Mouse (Mus musculus): ENCODE results near the gene Slc22a23. TPM values are rescaled to one million over a fixed set of nuclear protein-coding genes. Genes with fewer than 3 reads are reported as not detected.

The Slc22a23 gene
- polyA plus RNA-seq, 1 experiment = 12.7 TPM

GRCm38 (mm10) chr13:34298061-34298460 is 46.9 kb downstream of the Slc22a23 start:
- Histone ChIP-seq H3K36me3 (ENCODE audit: control insufficient read depth, insufficient read depth, low read length) (no peaks in the 10 kb centered on the region), H3K27ac (ENCODE audit: control insufficient read depth, insufficient read depth, low read length) (no peak overlapping the region), H3K4me1 (replicated peaks; ENCODE audit: control insufficient read depth, insufficient read depth, low read length) (no peaks in the 10 kb centered on the region), H3K27me3 (ENCODE audit: control insufficient read depth, insufficient read depth, low read length) (no peaks in the 10 kb centered on the region), H3K4me3 (ENCODE audit: control insufficient read depth, insufficient read depth, low read length) (no peak overlapping the region)
- 96% methylated on average over 6 of the region's 6 CpGs for WGBS
- DNase-seq = no peak
- TF ChIP-seq POLR2A (IDR thresholded peaks at IDR 0.05; ENCODE audit: control insufficient read depth, extremely low read depth, insufficient read depth, low read length, poor library complexity) (no peak), CTCF (IDR thresholded peaks at IDR 0.05; ENCODE audit: borderline replicate concordance, control insufficient read depth, extremely low read depth, insufficient read depth, low read length, poor library complexity) (no peak)

DNA sequence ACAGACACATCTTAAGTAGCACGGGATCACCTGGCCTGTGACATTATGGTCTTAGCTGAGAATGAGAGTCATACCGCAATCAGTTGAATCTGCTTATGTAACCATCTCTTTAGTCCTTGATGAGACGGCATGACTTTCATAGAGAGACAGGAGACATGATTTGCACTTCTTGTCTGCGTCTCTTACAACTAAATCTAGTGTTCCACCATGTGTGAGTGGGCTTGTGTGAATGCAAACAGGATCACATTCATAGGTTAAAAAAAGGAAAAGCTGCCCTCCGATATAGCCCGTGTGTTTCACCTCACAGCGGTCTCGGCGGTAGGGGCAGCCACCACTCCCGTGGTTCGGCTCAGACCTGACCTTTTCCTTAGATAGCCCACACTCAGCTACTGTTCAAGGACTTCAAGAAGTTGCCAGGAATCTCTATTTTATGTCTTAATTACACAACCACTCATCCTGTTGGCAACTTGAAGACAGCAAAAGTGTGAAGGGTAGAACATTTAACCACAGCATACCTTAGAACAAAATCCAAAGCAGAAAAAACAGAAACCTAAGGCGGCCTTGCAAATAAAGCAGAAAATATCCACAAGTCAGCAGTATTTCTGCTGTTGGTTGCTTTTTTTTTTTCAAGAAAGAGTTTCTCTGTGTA is 49.1 kb downstream of the Slc22a23 start:
- TF ChIP-seq POLR2A (IDR thresholded peaks at IDR 0.05; ENCODE audit: control insufficient read depth, extremely low read depth, insufficient read depth, low read length, poor library complexity) = no peak
- no peak for TF ChIP-seq CTCF (IDR thresholded peaks at IDR 0.05; ENCODE audit: borderline replicate concordance, control insufficient read depth, extremely low read depth, insufficient read depth, low read length, poor library complexity)
- WGBS = 96% methylated on average over 12 of the region's 12 CpGs

DNA sequence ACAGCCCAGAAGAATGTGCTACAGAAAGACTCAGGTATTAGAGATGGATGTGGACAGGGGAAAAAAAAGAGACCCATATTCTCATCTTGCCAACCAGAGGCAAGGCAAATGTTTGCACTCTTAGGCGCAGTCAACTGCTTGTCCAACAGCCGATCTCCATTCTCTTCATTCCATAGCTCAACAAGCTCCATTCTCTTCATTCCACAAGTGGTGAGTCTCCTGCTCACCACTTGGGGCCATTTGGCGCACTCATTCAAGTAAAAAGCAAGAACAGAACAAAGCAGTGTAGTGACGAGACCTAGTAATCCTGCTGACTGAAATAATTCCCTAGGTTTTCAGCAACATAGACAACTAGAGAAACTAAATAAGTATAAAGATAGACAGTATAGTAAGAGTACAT is 50.8 kb downstream of the Slc22a23 start:
- H3K4me3 ChIP-seq (ENCODE audit: control insufficient read depth, insufficient read depth, low read length) = no peak overlapping the region
- DNase-seq = no peak
- no peaks in the 10 kb centered on the region for H3K27me3 ChIP-seq (ENCODE audit: control insufficient read depth, insufficient read depth, low read length)
- TF ChIP-seq CTCF (IDR thresholded peaks at IDR 0.05; ENCODE audit: borderline replicate concordance, control insufficient read depth, extremely low read depth, insufficient read depth, low read length, poor library complexity) (no peak), POLR2A (IDR thresholded peaks at IDR 0.05; ENCODE audit: control insufficient read depth, extremely low read depth, insufficient read depth, low read length, poor library complexity) (no peak)
- no peak overlapping the region for H3K27ac ChIP-seq (ENCODE audit: control insufficient read depth, insufficient read depth, low read length)
- 98% methylated on average over 4 of the region's 4 CpGs for WGBS
- no peaks in the 10 kb centered on the region for H3K36me3 ChIP-seq (ENCODE audit: control insufficient read depth, insufficient read depth, low read length)
- H3K4me1 ChIP-seq (replicated peaks; ENCODE audit: control insufficient read depth, insufficient read depth, low read length) = no peaks in the 10 kb centered on the region

More for the DNA sequence above, 49.1 kb downstream of the Slc22a23 start:
- Histone ChIP-seq H3K27ac (ENCODE audit: control insufficient read depth, insufficient read depth, low read length) (no peak overlapping the region), H3K4me3 (ENCODE audit: control insufficient read depth, insufficient read depth, low read length) (no peak overlapping the region), H3K27me3 (ENCODE audit: control insufficient read depth, insufficient read depth, low read length) (no peaks in the 10 kb centered on the region), H3K36me3 (ENCODE audit: control insufficient read depth, insufficient read depth, low read length) (no peaks in the 10 kb centered on the region), H3K4me1 (replicated peaks; ENCODE audit: control insufficient read depth, insufficient read depth, low read length) (no peaks in the 10 kb centered on the region)
- DNase-seq = no peak

- WGBS = 86% methylated on average over 2 of the region's 2 CpGs
- Histone ChIP-seq H3K36me3 (ENCODE audit: control insufficient read depth, insufficient read depth, low read length) (no peaks in the 10 kb centered on the region), H3K27me3 (ENCODE audit: control insufficient read depth, insufficient read depth, low read length) (no peaks in the 10 kb centered on the region), H3K4me1 (replicated peaks; ENCODE audit: control insufficient read depth, insufficient read depth, low read length) (no peaks in the 10 kb centered on the region), H3K27ac (ENCODE audit: control insufficient read depth, insufficient read depth, low read length) (no peak overlapping the region), H3K4me3 (ENCODE audit: control insufficient read depth, insufficient read depth, low read length) (no peak overlapping the region)
- DNase-seq = no peak
- TF ChIP-seq CTCF (IDR thresholded peaks at IDR 0.05; ENCODE audit: borderline replicate concordance, control insufficient read depth, extremely low read depth, insufficient read depth, low read length, poor library complexity) = no peak
Measured at GRCm38 (mm10) chr13:34292042-34292441, 52.9 kb downstream of the Slc22a23 start.

GRCm38 (mm10) chr13:34290346-34290745 is 54.6 kb downstream of the Slc22a23 start:
- no peak for DNase-seq
- H3K36me3 ChIP-seq (ENCODE audit: control insufficient read depth, insufficient read depth, low read length) = no peaks in the 10 kb centered on the region
- TF ChIP-seq CTCF (IDR thresholded peaks at IDR 0.05; ENCODE audit: borderline replicate concordance, control insufficient read depth, extremely low read depth, insufficient read depth, low read length, poor library complexity) (no peak), POLR2A (IDR thresholded peaks at IDR 0.05; ENCODE audit: control insufficient read depth, extremely low read depth, insufficient read depth, low read length, poor library complexity) (no peak)
- no peak overlapping the region for H3K27ac ChIP-seq (ENCODE audit: control insufficient read depth, insufficient read depth, low read length)
- H3K4me3 ChIP-seq (ENCODE audit: control insufficient read depth, insufficient read depth, low read length) = no peak overlapping the region
- no peaks in the 10 kb centered on the region for H3K4me1 ChIP-seq (replicated peaks; ENCODE audit: control insufficient read depth, insufficient read depth, low read length)
- 94% methylated on average over 1 of the region's 1 CpGs for WGBS
- H3K27me3 ChIP-seq (ENCODE audit: control insufficient read depth, insufficient read depth, low read length) = no peaks in the 10 kb centered on the region

- 96% methylated on average over 2 of the region's 2 CpGs for WGBS
- DNase-seq = no peak
- no peaks in the 10 kb centered on the region for H3K4me1 ChIP-seq (replicated peaks; ENCODE audit: control insufficient read depth, insufficient read depth, low read length)
- H3K36me3 ChIP-seq (ENCODE audit: control insufficient read depth, insufficient read depth, low read length) = no peaks in the 10 kb centered on the region
- H3K4me3 ChIP-seq (ENCODE audit: control insufficient read depth, insufficient read depth, low read length) = no peak overlapping the region
- H3K27me3 ChIP-seq (ENCODE audit: control insufficient read depth, insufficient read depth, low read length) = no peaks in the 10 kb centered on the region
- TF ChIP-seq POLR2A (IDR thresholded peaks at IDR 0.05; ENCODE audit: control insufficient read depth, extremely low read depth, insufficient read depth, low read length, poor library complexity) (no peak), CTCF (IDR thresholded peaks at IDR 0.05; ENCODE audit: borderline replicate concordance, control insufficient read depth, extremely low read depth, insufficient read depth, low read length, poor library complexity) (no peak)
- no peak overlapping the region for H3K27ac ChIP-seq (ENCODE audit: control insufficient read depth, insufficient read depth, low read length)
Measured at GRCm38 (mm10) chr13:34289567-34289966, 55.4 kb downstream of the Slc22a23 start.

GRCm38 (mm10) chr13:34288129-34288528 is 56.9 kb downstream of the Slc22a23 start:
- TF ChIP-seq POLR2A (IDR thresholded peaks at IDR 0.05; ENCODE audit: control insufficient read depth, extremely low read depth, insufficient read depth, low read length, poor library complexity) = no peak
- TF ChIP-seq CTCF (IDR thresholded peaks at IDR 0.05; ENCODE audit: borderline replicate concordance, control insufficient read depth, extremely low read depth, insufficient read depth, low read length, poor library complexity) = no peak
- DNase-seq = no peak
- H3K27ac ChIP-seq (ENCODE audit: control insufficient read depth, insufficient read depth, low read length) = no peak overlapping the region
- no peaks in the 10 kb centered on the region for H3K27me3 ChIP-seq (ENCODE audit: control insufficient read depth, insufficient read depth, low read length)
- no peaks in the 10 kb centered on the region for H3K36me3 ChIP-seq (ENCODE audit: control insufficient read depth, insufficient read depth, low read length)
- no peak overlapping the region for H3K4me3 ChIP-seq (ENCODE audit: control insufficient read depth, insufficient read depth, low read length)
- H3K4me1 ChIP-seq (replicated peaks; ENCODE audit: control insufficient read depth, insufficient read depth, low read length) = no peaks in the 10 kb centered on the region
- 93% methylated on average over 2 of the region's 2 CpGs for WGBS

Data from thymus, adult 2 months (tissue).